In the genomic region with DNA sequence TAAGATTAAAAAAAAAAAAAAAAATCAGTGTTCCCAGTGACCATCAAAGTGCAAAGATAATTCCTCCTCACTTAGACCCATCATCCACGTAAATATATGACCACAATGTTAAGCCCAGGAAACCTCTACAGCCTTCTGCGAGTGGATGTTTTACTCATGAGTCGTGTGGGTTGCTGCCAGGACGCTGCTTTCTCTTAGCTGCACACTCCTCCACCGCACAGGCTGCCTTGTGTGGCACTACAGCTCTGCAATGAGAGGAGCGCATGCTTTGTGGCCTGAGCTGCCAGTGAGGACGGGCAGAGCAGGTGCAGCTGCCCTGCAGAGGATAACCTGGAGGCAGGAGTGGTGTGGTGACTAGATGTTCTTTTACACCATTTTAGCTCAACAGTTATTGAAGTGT, we compare ENCODE assay signal across 16 mouse cellular contexts.
DNase-seq lines count a peak whose midpoint lies in the region.
"Had no signal": no experiment of that assay in that cellular context is flagged by ENCODE, and none has a peak within 500 bp of the region (broad histone marks: within the 10 kb centered on the region; RNA-seq: fewer than 3 reads in every experiment).

No protein-coding gene starts in this region.

- peak; percentile 9 for DNase-seq in 3134 (ENCODE audit: extremely low read depth, insufficient read length, low spot score)
- DNase-seq in 3T3-L1 (ENCODE audit: low read depth, low spot score), result peak; percentile 32
- DNase-seq in NIH3T3 (ENCODE audit: low read depth), result peak; percentile 12
- DNase-seq in brain, adult 2 months (ENCODE audit: low read depth, low spot score), result peak; percentile 30
- DNase-seq in urinary bladder, postnatal 25 days (ENCODE audit: low spot score), result no peak
- DNase-seq in spleen, adult 18-20 months, result no peak
- DNase-seq in cerebellum, postnatal 14 days, result no peak
- DNase-seq: adrenal gland, adult 8-10 months; adrenal gland, postnatal 14 days; adrenal gland, postnatal 36 days; cerebellum, adult 11 months; cerebellum, adult 18-20 months; cerebellum, adult 9-10 months; cerebellum, postnatal 10 days; cerebellum, postnatal 36 days; embryo, embryonic 11 days had no signal

Comparison
In these comparisons a context has a peak if more than half of its experiments do, and no peak if none do; other contexts are left out.
1. DNase-seq: peak in 3134 (single experiment), 3T3-L1 (single experiment), NIH3T3 (single experiment) and brain, adult 2 months (single experiment); none in urinary bladder, postnatal 25 days (single experiment), spleen, adult 18-20 months (0 of 2) and cerebellum, postnatal 14 days (0 of 2).